Mouse (Mus musculus) megakaryocyte progenitor cell, adult 5-6 weeks (primary cell): ENCODE data around the gene Rasip1. TPM values are rescaled to one million over a fixed set of nuclear protein-coding genes. Genes with fewer than 3 reads are reported as not detected.

ENCODE experiments used
- ATAC-seq: replicated peaks from 2 replicates; pipeline ENCODE4 v1.8.0; 2016; ENCODE audit warnings: mild to moderate bottlenecking, moderate TSS enrichment, inconsistent platforms; ENCODE audit not compliant: poor library complexity
- total RNA-seq, 2 experiments: library from RNA; stranded (forward) in 1 of 2; stranded (reverse) in 1 of 2; fragments of 157-497, 149-512 nt in 1 of 2; fragments of 200-1000 nt in 1 of 2; gene quantifications; 2 replicates each; pipeline versions ENCODE4 v1.2.3 to v1.2.4; 2015 to 2017

Gene Rasip1
- total RNA-seq, 2 experiments from 2014 or later: 0.08 TPM; not detected in 1

DNA sequence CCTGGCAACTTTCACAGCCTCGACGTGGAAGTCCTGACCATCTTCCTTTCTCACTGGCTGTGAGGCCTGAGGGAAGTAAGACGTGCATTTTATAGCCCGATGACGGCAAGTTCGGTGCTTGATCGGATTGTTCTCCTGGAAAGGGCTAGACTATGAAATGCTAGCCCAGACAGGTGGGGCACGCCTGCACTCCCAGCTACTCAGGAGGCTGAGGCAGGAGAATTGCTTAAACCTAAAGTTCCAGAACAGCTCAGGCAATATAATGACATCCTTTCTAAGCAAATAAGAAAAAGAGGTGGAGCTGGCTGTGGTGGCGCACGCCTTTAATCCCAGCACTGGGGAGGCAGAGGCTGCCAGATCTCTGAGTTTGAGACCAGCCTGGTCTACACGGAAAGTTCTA, 3.8 kb upstream of the Rasip1 start:
- ATAC-seq: no peak

DNA sequence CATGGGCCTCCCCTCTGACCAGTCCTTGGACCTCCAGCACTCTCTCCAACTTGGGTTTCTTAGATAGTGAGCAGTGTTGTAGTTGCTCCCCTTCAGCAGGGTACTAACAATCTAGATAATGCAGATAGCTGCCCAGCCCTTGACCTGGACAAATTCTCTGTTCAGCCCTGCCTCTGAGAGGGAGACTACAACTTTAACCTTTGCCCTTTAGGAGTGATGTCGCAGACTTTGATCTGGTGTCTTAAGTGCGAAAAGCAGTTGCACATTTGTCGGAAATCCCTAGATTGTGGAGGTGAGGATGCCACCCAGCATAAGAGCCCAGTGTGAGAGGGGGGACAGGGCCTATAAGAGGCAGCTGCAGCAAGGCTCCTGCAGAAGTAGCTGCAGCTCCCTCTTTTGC, 2.6 kb upstream of the Rasip1 start:
- no peak for ATAC-seq

DNA sequence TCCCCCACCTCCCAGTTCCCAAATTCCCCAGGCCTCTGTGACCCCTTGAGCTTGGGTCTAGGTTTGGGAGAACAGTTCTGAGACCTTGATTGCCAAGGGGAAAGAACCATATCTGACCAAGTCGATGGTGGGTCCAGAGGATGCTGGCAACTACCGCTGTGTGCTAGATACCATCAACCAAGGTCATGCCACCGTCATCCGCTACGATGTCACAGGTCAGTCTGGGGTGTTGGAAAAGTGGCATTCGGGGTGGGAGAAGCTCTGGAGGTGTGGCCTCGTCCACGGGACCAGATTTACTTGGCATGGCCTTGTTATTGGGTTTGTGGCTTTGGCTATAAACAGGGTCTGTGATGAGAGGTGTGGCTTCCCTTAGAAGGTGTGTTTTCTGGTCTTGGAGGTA, 1.8 kb upstream of the Rasip1 start:
- no peak for ATAC-seq

DNA sequence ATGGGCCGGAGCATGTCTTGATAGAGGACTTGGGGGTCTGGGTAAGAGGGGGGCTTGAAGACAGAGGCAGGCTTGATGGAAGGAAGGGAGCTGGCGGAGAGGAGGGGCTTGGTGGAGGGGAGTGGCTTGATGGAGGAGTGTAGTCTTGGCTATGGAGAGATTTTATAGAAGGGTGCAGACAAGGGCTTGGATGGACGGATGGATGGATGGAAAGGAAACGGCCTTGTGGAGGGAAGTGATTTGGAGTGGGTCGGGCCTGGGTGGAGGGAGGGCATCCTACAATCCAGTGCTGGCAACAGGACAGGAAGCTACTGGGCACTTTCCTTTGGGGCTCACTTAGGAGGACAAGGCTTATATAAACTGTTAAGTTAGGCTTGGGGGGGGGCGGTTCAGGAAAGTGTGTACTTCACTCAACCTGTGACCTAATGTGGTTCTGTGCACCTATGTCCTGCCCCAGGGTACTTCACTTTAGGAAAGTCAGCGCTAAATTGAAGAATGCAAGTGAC, 664 bp upstream of the Rasip1 start:
- ATAC-seq: no peak

GRCm38 (mm10) chr7:45628364-45629294, 1.3 kb downstream of the Rasip1 start:
- ATAC-seq: peak; percentile 91

GRCm38 (mm10) chr7:45630064-45630907, 3.0 kb downstream of the Rasip1 start:
- no peak for ATAC-seq

DNA sequence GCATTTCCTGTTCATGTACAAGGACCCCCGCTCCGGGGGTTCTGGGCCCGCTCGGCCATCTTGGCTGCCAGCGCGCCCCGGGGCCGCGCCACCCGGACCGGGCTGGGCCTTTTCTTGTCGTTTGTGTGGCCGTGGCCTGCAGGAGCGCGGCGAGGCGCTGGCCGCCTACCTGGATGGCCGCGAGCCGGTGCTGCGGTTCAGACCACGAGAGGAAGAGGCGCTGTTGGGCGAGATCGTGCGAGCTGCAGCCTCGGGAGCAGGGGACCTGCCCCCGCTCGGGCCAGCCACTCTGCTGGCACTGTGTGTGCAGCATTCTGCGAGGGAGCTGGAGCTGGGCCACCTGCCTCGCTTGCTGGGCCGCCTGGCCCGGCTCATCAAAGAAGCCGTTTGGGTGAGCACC, 5.2 kb downstream of the Rasip1 start:
- no peak for ATAC-seq

DNA sequence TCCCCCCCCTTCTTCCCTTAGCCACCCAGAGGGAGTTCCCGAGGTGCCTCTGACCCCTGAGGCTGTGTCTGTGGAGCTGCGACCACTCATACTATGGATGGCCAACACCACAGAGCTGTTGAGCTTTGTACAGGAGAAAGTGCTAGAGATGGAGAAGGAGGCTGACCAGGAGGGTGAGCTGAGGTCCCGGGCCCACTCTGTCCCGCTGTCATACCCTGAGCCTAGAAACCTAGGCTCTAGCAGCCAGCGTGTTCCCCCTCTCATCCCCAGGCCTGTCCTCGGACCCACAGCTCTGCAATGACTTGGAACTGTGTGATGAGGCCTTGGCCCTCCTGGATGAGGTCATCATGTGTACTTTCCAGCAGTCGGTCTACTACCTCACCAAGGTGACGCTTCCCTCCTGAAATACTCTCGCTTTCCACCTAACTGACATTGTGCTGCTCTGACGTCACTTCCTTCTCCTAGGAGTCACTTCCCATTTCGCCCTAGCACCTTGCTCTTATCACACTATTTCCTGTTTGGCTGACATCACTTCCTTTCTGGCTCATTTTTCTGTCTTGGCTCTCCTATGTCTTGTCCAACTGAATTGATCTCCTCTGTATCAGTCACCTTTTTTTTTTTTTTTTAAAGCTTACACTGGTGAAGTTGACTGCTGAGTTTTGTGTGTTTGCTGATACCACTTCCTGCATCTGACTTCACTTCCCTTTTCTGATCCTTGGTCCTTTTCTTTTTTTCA, 7.8 kb downstream of the Rasip1 start:
- peak; percentile 93 for ATAC-seq

DNA sequence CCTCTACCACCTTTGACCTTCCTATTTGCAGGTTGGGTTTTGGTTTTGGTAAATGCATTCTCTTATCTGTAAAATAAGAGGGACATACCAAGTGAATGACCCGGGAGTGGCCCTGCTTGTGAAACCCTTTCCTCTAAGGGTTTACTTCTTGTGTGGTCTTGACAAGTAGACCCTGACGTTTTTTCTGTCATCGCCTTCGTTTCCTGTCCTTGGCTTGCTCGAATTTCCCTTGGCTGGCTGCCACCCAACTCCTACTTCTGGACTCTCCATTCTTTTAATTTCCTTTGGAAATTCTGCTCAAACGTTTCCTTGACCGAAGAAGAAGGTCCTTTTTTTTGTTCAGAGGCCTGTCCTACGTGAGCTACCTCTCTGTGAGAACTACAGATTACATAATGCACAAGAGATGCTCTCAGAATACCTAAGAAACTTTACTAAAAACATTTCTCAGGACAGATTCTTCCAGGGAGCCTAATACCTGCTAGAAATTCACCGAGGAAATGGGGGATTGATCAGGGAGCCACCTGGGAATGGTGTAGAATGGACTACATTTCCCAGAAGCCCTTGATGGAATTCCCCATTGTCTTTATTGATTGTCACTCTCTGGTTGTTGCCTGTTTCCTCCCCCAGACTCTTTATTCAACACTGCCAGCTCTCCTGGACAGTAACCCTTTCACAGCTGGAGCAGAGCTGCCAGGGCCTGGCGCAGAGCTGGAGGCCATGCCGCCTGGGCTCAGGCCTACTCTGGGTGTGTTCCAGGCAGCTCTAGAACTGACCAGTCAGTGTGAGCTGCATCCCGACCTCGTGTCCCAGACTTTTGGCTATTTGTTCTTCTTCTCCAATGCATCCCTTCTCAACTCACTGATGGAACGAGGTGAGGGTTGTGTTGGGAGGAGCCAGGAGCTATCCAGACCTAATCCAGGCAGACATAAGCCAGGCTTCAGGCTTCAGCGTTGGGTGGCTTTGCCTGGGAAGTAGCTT, 8.7 kb downstream of the Rasip1 start:
- no peak; the same call in 1 of the 2 replicates for ATAC-seq

GRCm38 (mm10) chr7:45637710-45638109, 10.4 kb downstream of the Rasip1 start:
- no peak for ATAC-seq

GRCm38 (mm10) chr7:45638623-45639401, 11.5 kb downstream of the Rasip1 start:
- no peak for ATAC-seq

- no peak for ATAC-seq
These were observed 12.3 kb downstream of the Rasip1 start, which contains the start of gene Mamstr for GRCm38 (mm10) chr7:45639561-45640027. Mamstr (plus strand) TSS chr7:45639977.

GRCm38 (mm10) chr7:45640191-45640957, 13.1 kb downstream of the Rasip1 start:
- ATAC-seq: no peak

DNA sequence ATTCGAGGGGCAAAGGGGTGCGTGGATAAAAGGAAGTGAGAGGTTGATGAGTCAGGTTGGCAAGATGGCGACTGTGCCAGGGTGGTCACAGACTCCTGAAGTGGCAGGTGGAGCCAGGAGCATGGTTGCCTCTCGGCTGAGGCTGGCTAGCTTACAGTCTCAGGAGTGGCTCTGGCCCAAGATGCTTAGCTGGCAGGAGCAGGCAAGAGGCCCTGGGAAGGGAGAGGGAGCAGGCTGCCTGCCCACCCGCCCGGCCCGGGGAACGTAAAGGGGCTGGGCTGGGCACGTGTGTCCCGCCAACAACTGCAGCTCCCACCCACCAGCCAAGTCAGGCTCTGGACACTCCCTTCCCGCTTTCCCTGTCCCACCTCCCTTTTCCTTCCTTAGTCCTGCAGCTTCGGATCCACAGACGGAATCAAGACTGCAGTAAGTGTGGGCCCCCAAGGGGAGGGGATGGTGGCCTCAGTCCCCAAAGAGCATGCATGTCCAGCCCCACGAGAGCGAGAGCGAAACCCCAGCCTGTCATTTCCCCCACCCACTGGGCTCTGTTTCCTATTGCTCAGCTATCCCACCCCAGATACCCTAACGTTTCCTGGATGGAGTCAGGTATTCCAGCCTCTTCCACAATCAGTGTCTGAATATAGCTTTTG, 14.2 kb downstream of the Rasip1 start:
- ATAC-seq: no peak

DNA sequence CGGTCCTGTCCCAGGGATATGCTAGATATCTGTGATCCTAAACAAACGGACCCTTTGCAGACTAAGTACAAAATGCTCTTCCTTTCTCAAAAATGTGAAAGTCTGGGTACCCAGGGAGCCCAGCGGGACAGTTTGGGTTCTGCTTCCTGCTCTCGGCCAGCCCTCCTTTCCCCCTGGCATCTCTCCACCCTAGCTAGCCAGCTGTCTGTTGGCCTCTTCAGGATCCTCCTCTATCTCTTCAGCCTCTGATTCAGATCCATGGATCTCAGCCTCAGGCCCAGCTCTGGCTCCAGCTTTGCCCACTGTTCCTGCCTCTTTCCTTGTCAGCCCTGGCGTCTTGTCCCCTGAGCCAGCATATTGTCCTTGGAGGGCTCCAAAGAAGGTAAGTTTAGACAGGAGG, 14.8 kb downstream of the Rasip1 start:
- no peak for ATAC-seq

GRCm38 (mm10) chr7:45642503-45643255, 15.4 kb downstream of the Rasip1 start:
- ATAC-seq: no peak
